Mouse (Mus musculus) forebrain, embryonic 10.5 days (tissue): Measurements from ENCODE around the gene Lefty1. TPM values are rescaled to one million over a fixed set of nuclear protein-coding genes. Genes with fewer than 3 reads are reported as not detected.
A peak's percentile ranks its signal among the peaks of the same experiment; 100 is the strongest.

ENCODE experiments used
- DNase-seq: peaks from one replicate; pipeline ENCODE4 v3.0.0-alpha.2; 2017; ENCODE audit warnings: low spot score; ENCODE audit errors: extremely low spot score
- H3K27ac ChIP-seq: fragments of 300-500 bp; sonication (generic); 2 replicates; pipeline ENCODE4 v1.5.1; 2016; ENCODE audit warnings: mild to moderate bottlenecking
- H3K27me3 ChIP-seq: fragments of 300-500 bp; sonication (generic); 2 replicates; pipeline ENCODE4 v1.6.1; 2016; ENCODE audit warnings: mild to moderate bottlenecking; ENCODE audit not compliant: poor library complexity, severe bottlenecking
- H3K36me3 ChIP-seq: fragments of 300-500 bp; sonication (generic); replicated peaks from 2 replicates; pipeline ENCODE4 v1.6.1; 2016; ENCODE audit warnings: mild to moderate bottlenecking, moderate library complexity
- H3K4me1 ChIP-seq: fragments of 300-500 bp; sonication (generic); 2 replicates; pipeline ENCODE4 v1.6.1; 2016
- H3K4me3 ChIP-seq: fragments of 300-500 bp; sonication (generic); 2 replicates; pipeline ENCODE4 v1.5.1; 2016; ENCODE audit warnings: mild to moderate bottlenecking, moderate library complexity
- H3K9me3 ChIP-seq: fragments of 300-500 bp; sonication (generic); 2 replicates; pipeline ENCODE4 v1.6.1; 2016; ENCODE audit warnings: mild to moderate bottlenecking, moderate library complexity
- WGBS: fragments of 180-500 bp; shearing (Covaris S2); methylation state at CpG from one replicate; pipeline ENCODE4 v1.1.7; 2016; 5-methylcytosine and 5-hydroxymethylcytosine counted together
- polyA plus RNA-seq: library from polyadenylated mRNA; unstranded; fragments of >200 nt; fragmentation: Nextera tagmentation; extraction: Ambion mirVana; gene quantifications from 2 replicates; pipeline ENCODE4 v1.2.1, GENCODE M21; 2016

The Lefty1 gene
- polyA plus RNA-seq, 1 experiment from 2014 or later: 0.69 TPM

DNA sequence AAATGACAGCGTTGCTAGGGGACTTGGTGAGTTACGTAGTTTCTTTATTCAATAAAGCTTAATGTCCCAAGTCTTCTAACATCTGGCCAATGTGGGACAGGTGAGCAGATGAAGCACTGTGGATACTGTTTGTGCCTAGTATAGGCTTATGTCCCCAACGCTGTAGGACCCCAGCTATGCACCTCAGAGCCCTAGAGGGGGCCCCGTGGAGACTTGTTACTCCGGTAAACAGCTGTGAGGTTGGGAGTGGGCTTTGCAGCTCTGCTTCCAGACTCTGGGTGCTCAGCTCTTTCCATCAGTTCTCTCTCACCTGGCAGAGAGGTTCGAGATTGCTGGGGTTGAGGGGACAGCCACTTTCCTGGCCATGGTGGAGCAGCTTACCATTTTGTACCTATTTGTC, 29.5 kb upstream of the Lefty1 start:
- DNase-seq: no peak
- H3K36me3 ChIP-seq: peaks cover 44% of the 10 kb centered on the region
- H3K27me3 ChIP-seq: 0 out of 2 replicates have a peak, but pooled peaks cover 3% of the 10 kb centered on the region
- H3K4me3 ChIP-seq: peak overlapping the region; percentile 96
- no peaks in the 10 kb centered on the region for H3K9me3 ChIP-seq
- 71% methylated on average over 6 of the region's 6 CpGs for WGBS
- H3K4me1 ChIP-seq: peaks cover 29% of the 10 kb centered on the region
- H3K27ac ChIP-seq: peak overlapping the region; percentile 97; the same call in 1 of the 2 replicates

DNA sequence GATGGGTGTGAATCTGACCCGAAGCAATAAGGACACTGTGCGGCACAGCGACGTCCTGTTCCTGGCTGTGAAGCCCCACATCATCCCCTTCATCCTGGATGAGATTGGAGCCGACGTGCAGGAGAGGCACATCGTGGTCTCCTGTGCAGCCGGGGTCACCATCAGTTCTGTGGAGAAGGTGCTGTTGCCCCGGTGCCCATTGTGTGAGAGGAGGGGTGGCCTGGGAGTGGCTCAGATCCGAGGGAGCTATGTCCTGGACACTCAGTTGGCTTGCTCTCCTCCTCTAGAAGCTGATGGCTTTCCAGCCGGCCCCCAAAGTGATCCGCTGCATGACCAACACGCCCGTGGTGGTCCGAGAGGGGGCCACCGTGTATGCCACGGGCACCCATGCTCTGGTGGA, 28.9 kb upstream of the Lefty1 start:
- peaks cover 29% of the 10 kb centered on the region for H3K4me1 ChIP-seq
- 0 out of 2 replicates have a peak, but pooled peaks cover 3% of the 10 kb centered on the region for H3K27me3 ChIP-seq
- 92% methylated on average over 17 of the region's 17 CpGs for WGBS
- no peak for DNase-seq
- H3K9me3 ChIP-seq: no peaks in the 10 kb centered on the region
- 0 out of 2 replicates have a peak overlapping the region, but pooled peaks have one; percentile 5 for H3K27ac ChIP-seq
- H3K4me3 ChIP-seq: peak overlapping the region; percentile 96
- H3K36me3 ChIP-seq: peaks cover 44% of the 10 kb centered on the region

DNA sequence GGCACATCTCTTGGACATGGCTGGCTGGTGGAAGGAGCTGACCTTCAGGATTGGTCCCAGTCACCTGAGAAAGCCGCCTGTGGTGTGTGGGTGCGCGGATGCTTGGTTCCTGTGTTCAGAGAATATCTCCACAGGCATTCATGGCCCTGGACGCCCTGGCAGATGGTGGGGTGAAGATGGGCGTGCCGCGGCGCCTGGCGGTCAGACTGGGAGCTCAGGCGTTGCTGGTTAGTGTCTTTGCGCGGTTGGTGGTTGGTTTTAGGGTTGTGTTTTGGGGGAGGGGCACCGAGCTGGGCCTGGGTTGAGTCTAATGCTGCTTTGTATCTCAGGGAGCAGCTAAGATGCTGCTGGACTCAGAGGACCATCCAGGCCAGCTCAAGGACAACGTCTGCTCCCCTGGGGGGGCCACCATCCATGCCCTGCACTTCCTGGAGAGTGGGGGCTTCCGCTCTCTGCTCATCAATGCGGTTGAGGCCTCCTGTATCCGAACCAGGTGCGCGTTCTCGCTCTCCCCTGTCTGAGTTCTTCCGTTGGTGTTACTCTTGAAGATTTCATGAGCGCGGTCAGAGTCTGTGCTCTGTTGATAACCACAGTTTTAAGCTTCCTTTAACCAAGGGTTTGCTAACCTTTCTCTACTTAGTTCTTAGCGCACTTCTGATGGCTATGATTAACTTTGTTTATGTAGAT, 28.2 kb upstream of the Lefty1 start:
- Histone ChIP-seq H3K27me3 (0 out of 2 replicates have a peak, but pooled peaks cover 3% of the 10 kb centered on the region), H3K4me3 (peak overlapping the region; percentile 96; the same call in 1 of the 2 replicates), H3K4me1 (peaks cover 35% of the 10 kb centered on the region), H3K9me3 (no peaks in the 10 kb centered on the region), H3K36me3 (peaks cover 44% of the 10 kb centered on the region), H3K27ac (no peak overlapping the region)
- 96% methylated on average over 24 of the region's 24 CpGs for WGBS
- no peak for DNase-seq

DNA sequence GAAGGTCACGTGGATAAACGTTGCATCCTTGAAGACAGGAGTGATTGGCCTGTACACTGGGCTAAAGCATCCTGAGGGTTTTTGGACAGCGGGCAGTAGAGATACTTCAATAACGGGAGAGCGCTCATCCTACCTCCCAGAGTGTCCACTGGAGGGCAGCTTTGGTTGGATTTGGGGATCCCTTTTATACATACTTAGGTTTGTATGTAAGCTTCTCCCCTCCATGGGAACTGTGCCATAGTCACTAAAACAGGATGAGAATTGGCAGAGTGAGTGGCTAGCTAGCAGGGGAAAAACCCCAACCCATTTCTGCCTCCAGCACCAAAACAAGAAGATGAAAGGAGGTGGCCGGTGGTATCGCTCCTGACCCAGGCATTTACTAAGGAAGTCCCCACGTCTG, 23.7 kb upstream of the Lefty1 start:
- WGBS: 53% methylated on average over 8 of the region's 8 CpGs

DNA sequence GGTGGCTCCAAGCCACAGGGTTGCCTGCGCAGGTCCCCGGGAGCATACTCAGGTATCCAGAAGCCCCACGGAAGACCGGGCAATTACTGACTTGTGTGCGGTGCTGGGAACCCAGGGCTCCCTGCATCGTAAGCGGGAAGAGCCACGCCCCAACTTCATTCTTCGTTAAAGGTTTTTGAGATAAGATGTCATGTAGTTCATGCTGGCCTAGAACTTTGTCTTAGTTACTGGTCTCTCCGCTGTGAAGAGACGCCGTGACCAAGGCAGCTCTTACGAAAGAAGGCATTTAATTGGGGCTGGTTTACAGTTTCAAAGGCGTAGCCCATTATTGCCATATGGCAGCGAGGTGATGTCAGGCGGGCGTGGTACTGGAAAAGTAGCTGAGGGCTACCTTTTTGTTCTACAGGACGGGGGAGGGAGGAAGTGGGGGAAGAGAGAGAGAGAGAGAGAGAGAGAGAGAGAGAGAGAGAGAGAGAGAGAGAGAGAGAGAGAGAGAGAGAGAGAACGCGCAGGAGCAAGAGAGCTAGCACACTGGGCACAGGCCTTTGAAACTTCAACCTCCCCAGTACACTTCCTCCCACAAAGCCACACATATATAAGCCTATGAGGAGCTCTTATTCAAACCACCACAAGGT, 23.1 kb upstream of the Lefty1 start:
- Histone ChIP-seq H3K27ac (no peak overlapping the region), H3K9me3 (no peaks in the 10 kb centered on the region), H3K4me1 (peaks cover 10% of the 10 kb centered on the region), H3K36me3 (peaks cover 30% of the 10 kb centered on the region), H3K27me3 (no peaks in the 10 kb centered on the region), H3K4me3 (peak overlapping the region; percentile 12; the same call in 1 of the 2 replicates)
- DNase-seq: no peak
- WGBS: 64% methylated on average over 20 of the region's 20 CpGs

More for the DNA sequence above, 23.7 kb upstream of the Lefty1 start:
- no peak overlapping the region for H3K27ac ChIP-seq
- H3K4me1 ChIP-seq: peaks cover 16% of the 10 kb centered on the region
- H3K9me3 ChIP-seq: no peaks in the 10 kb centered on the region
- DNase-seq: no peak
- H3K4me3 ChIP-seq: no peak overlapping the region
- no peaks in the 10 kb centered on the region for H3K27me3 ChIP-seq
- peaks cover 36% of the 10 kb centered on the region for H3K36me3 ChIP-seq

DNA sequence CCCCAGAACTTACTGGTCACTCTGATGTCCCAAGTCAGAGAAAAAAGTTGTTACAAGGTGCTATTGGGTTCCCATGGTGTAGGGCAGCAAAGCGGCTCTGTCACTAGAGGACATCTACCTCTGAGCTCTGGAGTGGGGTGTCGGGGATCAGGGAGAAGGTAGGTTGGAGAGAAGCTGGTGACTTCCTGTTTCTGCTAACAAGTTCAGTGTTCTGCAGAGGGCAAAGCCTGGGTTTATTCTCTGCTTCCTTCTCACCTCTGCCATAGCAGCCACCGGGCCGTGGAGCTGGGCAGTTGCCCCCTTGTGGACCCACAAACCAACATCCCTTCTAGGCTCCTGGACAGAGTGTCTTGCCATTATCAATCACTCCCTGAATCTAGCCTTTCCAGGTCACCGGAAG, 22.0 kb upstream of the Lefty1 start:
- WGBS: 91% methylated on average over 5 of the region's 5 CpGs
- no peaks in the 10 kb centered on the region for H3K27me3 ChIP-seq
- DNase-seq: no peak
- no peaks in the 10 kb centered on the region for H3K9me3 ChIP-seq
- H3K36me3 ChIP-seq: peaks cover 20% of the 10 kb centered on the region
- H3K27ac ChIP-seq: no peak overlapping the region
- peaks cover 10% of the 10 kb centered on the region for H3K4me1 ChIP-seq
- H3K4me3 ChIP-seq: no peak overlapping the region

DNA sequence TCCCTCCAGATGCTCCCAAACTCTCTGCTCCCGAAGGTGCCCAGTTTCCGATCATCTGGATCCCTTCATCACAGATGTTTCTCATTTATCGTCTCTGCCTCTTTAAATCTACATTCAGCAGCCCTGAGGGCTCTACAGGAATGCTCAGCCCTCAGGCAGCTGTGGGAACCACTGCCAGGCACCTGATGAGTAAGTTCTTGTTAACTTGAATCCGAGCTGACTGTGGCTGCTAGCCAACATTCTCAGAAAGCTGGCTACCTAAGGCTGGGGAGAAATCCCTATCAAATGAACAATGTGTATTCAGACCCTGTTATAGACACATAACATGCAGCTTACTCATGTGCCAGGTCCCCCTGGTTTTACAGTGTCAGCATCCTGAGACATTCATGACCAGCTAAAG, 21.0 kb upstream of the Lefty1 start:
- no peak for DNase-seq
- Histone ChIP-seq H3K9me3 (no peaks in the 10 kb centered on the region), H3K36me3 (peaks cover 10% of the 10 kb centered on the region)

DNA sequence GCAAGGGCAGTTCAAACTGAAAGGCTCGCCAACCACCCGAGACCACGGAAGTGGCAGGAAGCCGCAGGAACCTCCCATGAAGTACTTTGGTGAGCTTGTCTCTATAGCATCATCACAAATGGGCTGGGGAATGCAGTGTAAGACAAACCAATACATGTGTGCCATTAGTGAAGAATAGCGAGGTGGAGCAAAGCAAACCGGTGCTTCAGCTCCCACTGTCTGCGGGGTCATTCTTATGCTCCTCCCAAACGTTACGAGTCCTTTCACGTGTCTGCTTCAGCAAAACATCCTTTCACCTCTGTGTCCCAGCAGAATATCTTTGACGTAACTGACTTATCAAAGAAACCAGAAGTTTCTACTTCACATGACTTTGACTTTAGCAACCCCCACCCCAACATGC, 18.4 kb upstream of the Lefty1 start:
- no peaks in the 10 kb centered on the region for H3K9me3 ChIP-seq
- DNase-seq: no peak
- 89% methylated on average over 11 of the region's 11 CpGs for WGBS
- H3K27ac ChIP-seq: no peak overlapping the region
- H3K27me3 ChIP-seq: no peaks in the 10 kb centered on the region
- no peak overlapping the region for H3K4me3 ChIP-seq
- no peaks in the 10 kb centered on the region for H3K36me3 ChIP-seq
- peaks cover 15% of the 10 kb centered on the region for H3K4me1 ChIP-seq

More for the DNA sequence above, 21.0 kb upstream of the Lefty1 start:
- WGBS: 64% methylated on average over 4 of the region's 4 CpGs
- peaks cover 10% of the 10 kb centered on the region for H3K4me1 ChIP-seq
- no peak overlapping the region for H3K4me3 ChIP-seq
- no peak overlapping the region for H3K27ac ChIP-seq
- no peaks in the 10 kb centered on the region for H3K27me3 ChIP-seq

DNA sequence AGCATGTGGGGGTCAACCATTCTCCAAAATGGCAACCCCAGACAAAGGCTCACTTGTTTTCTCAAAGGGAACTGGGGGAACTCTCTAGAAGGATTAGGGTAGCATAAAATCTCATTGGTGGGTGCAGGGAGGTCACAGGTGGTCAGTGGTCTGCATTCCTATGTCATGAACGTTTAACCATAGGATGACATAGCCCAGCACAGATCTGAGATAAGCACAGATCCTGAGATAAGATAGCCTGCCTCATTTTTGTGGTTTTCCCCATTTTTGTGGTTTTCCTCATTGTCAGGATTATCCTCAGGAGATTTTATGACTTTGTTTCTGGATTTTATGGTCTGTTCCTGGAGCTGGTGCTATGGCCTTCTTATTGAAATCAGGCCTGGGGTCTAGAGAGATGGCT, 17.8 kb upstream of the Lefty1 start:
- Histone ChIP-seq H3K4me1 (peaks cover 10% of the 10 kb centered on the region; the same call in 1 of the 2 replicates), H3K36me3 (no peaks in the 10 kb centered on the region), H3K4me3 (no peak overlapping the region), H3K27me3 (no peaks in the 10 kb centered on the region), H3K9me3 (no peaks in the 10 kb centered on the region), H3K27ac (no peak overlapping the region)
- WGBS: 64% methylated on average over 1 of the region's 1 CpGs
- no peak for DNase-seq

DNA sequence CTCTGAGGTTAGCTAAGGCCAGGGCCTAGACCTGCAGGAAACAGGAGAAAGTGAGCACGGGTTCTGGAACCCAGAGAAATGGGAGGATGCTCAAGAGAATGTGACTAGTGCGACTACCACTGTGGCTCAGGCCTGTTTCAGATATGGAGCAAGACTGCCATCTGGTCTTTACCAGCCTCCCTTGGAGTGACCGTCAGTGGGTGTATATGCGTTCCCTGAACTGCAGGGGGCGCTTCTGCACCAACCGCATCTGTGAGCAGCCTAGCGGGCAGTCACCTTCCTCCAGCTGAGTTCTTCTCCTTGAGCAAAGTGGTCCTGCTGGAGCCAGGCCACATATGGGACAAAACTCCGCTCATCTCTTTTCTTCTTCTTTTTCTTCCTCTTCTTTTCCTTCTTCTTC, 15.1 kb upstream of the Lefty1 start:
- Histone ChIP-seq H3K9me3 (no peaks in the 10 kb centered on the region), H3K4me3 (no peak overlapping the region), H3K27ac (no peak overlapping the region), H3K4me1 (peaks cover 10% of the 10 kb centered on the region; the same call in 1 of the 2 replicates), H3K27me3 (no peaks in the 10 kb centered on the region), H3K36me3 (no peaks in the 10 kb centered on the region)
- WGBS: 32% methylated on average over 8 of the region's 8 CpGs
- DNase-seq: no peak

DNA sequence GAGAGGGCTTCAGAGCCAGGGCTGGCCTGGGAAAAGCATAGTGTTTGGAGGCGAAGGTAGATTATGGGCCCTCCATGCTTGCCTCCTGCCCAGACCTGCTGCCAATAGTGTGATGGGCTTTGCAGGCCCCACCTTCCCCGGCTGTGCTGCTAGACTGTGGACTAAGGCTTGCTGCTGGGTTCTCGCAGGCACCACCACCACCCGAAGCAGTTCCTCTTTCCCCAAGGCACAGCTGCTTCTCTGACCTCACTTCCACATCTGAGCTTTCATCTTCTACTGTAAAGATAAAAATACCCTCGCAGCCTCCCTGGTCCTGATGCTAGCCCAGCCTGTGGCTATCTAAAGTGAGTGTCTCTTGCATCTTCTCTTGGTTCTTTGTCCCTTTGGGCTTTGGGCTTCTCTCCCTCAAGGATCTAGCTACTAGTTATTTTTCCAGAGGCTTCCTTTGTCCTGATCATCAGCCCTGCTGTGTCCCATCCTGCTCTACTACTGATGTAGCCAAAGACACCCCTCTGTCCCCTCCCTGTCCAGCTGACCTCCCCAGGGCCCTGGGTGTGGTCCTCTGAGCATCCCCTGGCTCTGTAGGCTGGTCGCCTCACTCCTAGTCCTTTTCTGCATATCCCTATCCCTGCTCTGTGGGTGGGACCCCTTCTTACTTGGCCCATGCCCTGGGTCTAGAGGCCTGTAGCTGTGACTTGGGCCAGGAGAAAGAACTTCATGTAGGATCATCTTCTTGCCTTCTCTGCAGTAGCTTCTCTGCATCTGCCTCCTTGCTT, 12.4 kb upstream of the Lefty1 start:
- Histone ChIP-seq H3K4me3 (no peak overlapping the region), H3K27me3 (no peaks in the 10 kb centered on the region), H3K9me3 (no peaks in the 10 kb centered on the region), H3K4me1 (peaks cover 10% of the 10 kb centered on the region; the same call in 1 of the 2 replicates), H3K36me3 (no peaks in the 10 kb centered on the region), H3K27ac (no peak overlapping the region)
- DNase-seq: no peak
- 74% methylated on average over 6 of the region's 6 CpGs for WGBS

DNA sequence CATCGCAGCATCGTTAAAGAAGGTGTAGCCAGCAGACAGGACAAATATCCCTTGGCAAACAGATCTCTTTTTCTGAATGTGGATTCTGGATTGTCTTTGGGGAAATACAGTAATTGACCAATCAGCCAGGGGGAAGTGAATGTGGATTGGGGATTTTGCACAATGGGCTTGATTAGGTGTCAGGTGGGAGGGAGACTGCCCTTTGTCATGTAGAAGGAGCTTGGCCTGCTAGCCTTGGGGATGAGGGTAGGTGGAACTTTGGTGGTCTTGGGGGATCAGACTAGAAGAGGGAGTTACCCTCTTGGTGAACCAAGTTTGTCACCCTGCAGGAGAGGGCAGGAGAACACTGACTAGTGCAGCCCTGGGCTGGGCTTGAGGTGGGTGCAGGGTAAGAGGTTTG, 10.1 kb upstream of the Lefty1 start:
- 39% methylated on average over 2 of the region's 2 CpGs for WGBS
- Histone ChIP-seq H3K9me3 (no peaks in the 10 kb centered on the region), H3K36me3 (no peaks in the 10 kb centered on the region), H3K4me1 (0 out of 2 replicates have a peak, but pooled peaks cover under 1% of the 10 kb centered on the region), H3K27ac (no peak overlapping the region), H3K4me3 (no peak overlapping the region), H3K27me3 (no peaks in the 10 kb centered on the region)
- no peak for DNase-seq
